Mouse (Mus musculus) stomach, embryonic 14.5 days (tissue): ENCODE measurements at regions not wholly inside any gene's neighbourhood (a gene's known extent, or its start where the extent isn't known, plus 50 kb on each side); places are given as distances from the start of the nearest gene placed in this dataset.
"Not testable (repeated sequence)": the region's sequence is repeated elsewhere in the genome, so short reads cannot be mapped to it uniquely, and the experiment has no call there.

Experiments
- ATAC-seq: fragments of 200-750 bp; cut with Nextera tagmentation; 2 replicates; pipeline ENCODE4 v1.8.0; 2017; ENCODE audit warnings: low read depth, moderate TSS enrichment; ENCODE audit not compliant: insufficient number of reproducible peaks, insufficient read depth, low FRiP score
- H3K27ac ChIP-seq: fragments of 300-500 bp; sonication (generic); 2 replicates; pipeline ENCODE4 v1.5.1; 2014; ENCODE audit warnings: mild to moderate bottlenecking, low read length, moderate library complexity, mixed read lengths
- H3K27me3 ChIP-seq: fragments of 300-500 bp; sonication (generic); 2 replicates; pipeline ENCODE4 v1.6.1; 2014; ENCODE audit warnings: low read length, control low read depth, mixed read lengths; ENCODE audit not compliant: control insufficient read depth, insufficient read depth
- H3K36me3 ChIP-seq: fragments of 300-500 bp; sonication (generic); 2 replicates; pipeline ENCODE4 v1.6.1; 2014; ENCODE audit warnings: mild to moderate bottlenecking, control low read depth, low read length, moderate library complexity, mixed read lengths; ENCODE audit not compliant: control insufficient read depth, insufficient read depth
- H3K4me1 ChIP-seq: fragments of 300-500 bp; sonication (generic); 2 replicates; pipeline ENCODE4 v1.6.1; 2014; ENCODE audit warnings: low read length, control low read depth, mixed read lengths; ENCODE audit not compliant: control insufficient read depth, insufficient read depth
- H3K4me2 ChIP-seq: fragments of 300-500 bp; sonication (generic); replicated peaks from 2 replicates; pipeline ENCODE4 v1.6.1; 2014; ENCODE audit warnings: low read depth, low read length, control low read depth
- H3K4me3 ChIP-seq: fragments of 300-500 bp; sonication (generic); 2 replicates; pipeline ENCODE4 v1.5.1; 2014; ENCODE audit warnings: low read depth, low read length, control low read depth
- H3K9ac ChIP-seq: fragments of 300-500 bp; sonication (generic); replicated peaks from 2 replicates; pipeline ENCODE4 v1.6.1; 2014; ENCODE audit warnings: low read depth, mild to moderate bottlenecking, control low read depth, low read length, moderate library complexity, mixed read lengths
- H3K9me3 ChIP-seq: fragments of 300-500 bp; sonication (generic); 2 replicates; pipeline ENCODE4 v1.6.1; 2016; ENCODE audit warnings: low read depth, low read length, control low read depth; ENCODE audit not compliant: control insufficient read depth
- WGBS: fragments of 180-500 bp; shearing (Covaris S2); extraction: QIAGEN DNeasy Blood & Tissue Kit; methylation state at CpG from one replicate; pipeline ENCODE4 v1.1.7; 2014; 5-methylcytosine and 5-hydroxymethylcytosine counted together

DNA sequence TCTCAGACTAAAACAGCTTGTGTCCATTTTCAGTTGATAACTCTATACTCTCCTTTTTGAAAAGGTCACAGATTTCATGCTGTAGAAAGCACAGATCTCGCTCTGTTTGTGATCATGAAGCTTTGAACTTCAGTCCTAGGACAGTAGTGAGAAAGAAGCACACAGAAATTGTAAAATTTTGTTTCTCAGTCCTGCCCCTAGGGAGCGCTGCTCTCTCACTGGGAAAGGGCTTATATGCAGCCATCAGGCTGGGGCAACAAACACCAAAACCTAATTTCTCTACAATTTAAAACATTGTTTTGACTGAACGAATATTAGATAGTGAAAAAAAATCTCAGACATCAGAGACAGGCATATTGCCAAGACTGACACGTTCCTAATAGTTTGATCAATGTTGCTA lies 534.7 kb upstream of the Olfr1507 start:
- H3K36me3 ChIP-seq, H3K9me3 ChIP-seq, ATAC-seq, H3K27me3 ChIP-seq, H3K9ac ChIP-seq, H3K4me3 ChIP-seq, H3K4me1 ChIP-seq, H3K4me2 ChIP-seq, H3K27ac ChIP-seq: not testable (repeated sequence)
- no CpG with 5 or more reads among the region's 4 CpGs for WGBS

DNA sequence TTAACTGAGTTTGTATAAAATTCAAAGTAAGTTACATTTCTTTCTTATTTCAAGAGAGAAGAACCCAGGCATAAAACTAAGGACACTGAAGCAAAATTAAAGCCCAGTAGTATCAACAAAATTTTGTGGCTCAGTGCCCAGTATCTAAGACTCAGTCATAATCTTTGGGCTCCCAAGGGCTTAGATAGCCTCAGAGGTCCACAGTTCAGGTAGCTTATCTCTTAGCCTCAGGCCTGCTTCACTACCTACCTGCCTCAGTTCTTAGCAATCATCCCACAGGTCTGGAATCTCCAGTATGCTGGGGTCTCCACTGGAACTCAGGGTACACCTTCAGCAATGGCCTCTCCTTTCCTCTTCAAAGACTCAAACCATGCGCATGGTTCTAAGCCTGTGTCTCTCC lies 531.4 kb upstream of the Olfr1507 start:
- not testable (repeated sequence) for H3K4me2 ChIP-seq, H3K4me1 ChIP-seq, H3K27ac ChIP-seq, H3K4me3 ChIP-seq, H3K27me3 ChIP-seq, H3K9me3 ChIP-seq, H3K36me3 ChIP-seq, H3K9ac ChIP-seq, ATAC-seq
- no CpG with 5 or more reads among the region's 1 CpGs for WGBS

DNA sequence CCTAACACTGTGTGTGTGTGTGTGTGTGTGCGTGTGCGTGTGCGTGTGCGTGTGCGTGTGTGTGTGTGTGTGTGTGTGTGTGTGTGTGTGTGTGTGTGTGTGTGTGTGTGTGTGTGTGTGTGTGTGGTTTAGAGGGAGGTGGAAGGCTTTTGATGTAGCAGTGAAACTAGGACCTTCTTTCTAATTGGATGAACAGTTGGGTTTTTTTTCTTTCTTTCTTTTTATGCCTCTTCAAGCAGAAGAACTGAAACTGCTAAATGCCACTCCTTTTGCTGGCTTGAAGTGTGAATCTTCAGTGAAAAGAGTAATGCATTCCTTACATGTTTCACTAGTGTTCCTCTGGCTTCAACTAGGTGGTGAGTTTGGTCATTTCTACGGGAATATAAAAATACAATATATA lies 524.6 kb upstream of the Olfr1507 start:
- not testable (repeated sequence) for H3K4me3 ChIP-seq, H3K36me3 ChIP-seq, H3K27me3 ChIP-seq, H3K27ac ChIP-seq, H3K9ac ChIP-seq, H3K4me2 ChIP-seq, H3K4me1 ChIP-seq, ATAC-seq, H3K9me3 ChIP-seq
- no CpG with 5 or more reads among the region's 6 CpGs for WGBS

GRCm38 (mm10) chr14:53007741-53008140 lies 512.2 kb upstream of the Olfr1507 start:
- no CpG with 5 or more reads among the region's 5 CpGs for whole genome bisulfite sequencing
- H3K4me1 ChIP-seq, H3K36me3 ChIP-seq, H3K27me3 ChIP-seq, H3K4me3 ChIP-seq, H3K9me3 ChIP-seq, H3K4me2 ChIP-seq, ATAC-seq, H3K9ac ChIP-seq, H3K27ac ChIP-seq: not testable (repeated sequence)

DNA sequence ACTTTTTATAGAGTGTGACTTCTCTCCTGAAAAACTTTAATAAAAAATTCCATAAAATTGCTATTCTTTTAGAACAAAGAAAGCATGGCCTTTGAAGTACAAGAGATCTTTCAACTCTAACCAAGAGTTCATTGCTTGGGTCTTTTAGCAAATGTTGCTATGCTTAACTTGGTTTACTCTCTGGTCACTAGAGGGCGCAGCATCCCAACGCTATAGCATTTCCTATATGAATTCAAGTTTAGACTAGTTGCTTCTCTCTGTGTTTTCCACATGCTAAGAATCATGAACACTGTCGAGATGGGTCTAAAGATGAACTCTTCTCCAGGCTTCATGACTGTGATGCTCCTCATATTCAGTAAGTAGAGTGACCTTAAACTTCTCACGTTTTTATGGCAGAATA lies 511.8 kb upstream of the Olfr1507 start:
- not testable (repeated sequence) for H3K27me3 ChIP-seq, H3K9ac ChIP-seq, H3K27ac ChIP-seq, H3K4me1 ChIP-seq, H3K36me3 ChIP-seq, H3K4me3 ChIP-seq, ATAC-seq, H3K9me3 ChIP-seq, H3K4me2 ChIP-seq
- WGBS: no CpG with 5 or more reads among the region's 4 CpGs

- H3K4me1 ChIP-seq: not testable (repeated sequence)
- 79% methylated on average over 1 of the region's 1 CpGs for WGBS
Observed at GRCm38 (mm10) chr14:53001289-53001688, 505.7 kb upstream of the Olfr1507 start.

DNA sequence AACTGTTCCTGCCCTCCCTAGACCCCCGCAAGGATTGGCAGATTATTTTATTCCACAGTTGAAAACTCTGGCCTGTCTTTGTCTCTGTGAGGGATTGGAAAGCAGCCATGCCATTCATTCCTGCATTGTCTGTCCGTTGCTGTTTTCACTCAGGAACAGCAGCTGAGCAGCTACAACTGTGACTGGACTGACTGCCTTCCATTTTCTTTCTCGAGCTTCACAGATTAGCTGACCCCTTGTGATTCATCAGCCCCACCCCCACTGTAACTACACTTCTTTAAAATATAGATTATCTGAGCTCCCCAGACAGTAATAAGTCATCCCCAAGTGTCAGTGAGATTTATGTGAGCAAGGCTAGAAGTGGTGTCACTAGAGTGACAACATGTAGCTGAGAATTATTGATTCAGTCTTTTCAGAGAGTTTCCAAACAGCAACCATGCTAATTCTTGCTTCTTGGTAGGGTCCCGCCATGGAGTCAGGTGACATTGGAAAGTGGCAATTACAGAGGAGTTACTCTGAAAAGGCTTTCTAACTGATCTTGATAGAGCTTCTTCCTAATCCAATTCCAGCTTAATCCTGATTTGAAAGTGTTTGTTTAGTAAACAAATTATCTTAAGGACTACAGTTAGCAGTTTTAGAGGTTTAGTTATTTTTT lies 496.7 kb upstream of the Olfr1507 start:
- not testable (repeated sequence) for H3K27me3 ChIP-seq, H3K4me2 ChIP-seq, H3K36me3 ChIP-seq, ATAC-seq, H3K27ac ChIP-seq, H3K4me3 ChIP-seq, H3K9me3 ChIP-seq, H3K9ac ChIP-seq, H3K4me1 ChIP-seq
- 56% methylated on average over 1 of the region's 4 CpGs for WGBS

More at GRCm38 (mm10) chr14:53001289-53001688, 505.7 kb upstream of the Olfr1507 start:
- not testable (repeated sequence) for H3K27me3 ChIP-seq, H3K27ac ChIP-seq, H3K4me3 ChIP-seq, ATAC-seq, H3K36me3 ChIP-seq, H3K9me3 ChIP-seq, H3K4me2 ChIP-seq, H3K9ac ChIP-seq

GRCm38 (mm10) chr14:52991328-52991665 lies 495.7 kb upstream of the Olfr1507 start:
- H3K27me3 ChIP-seq: not testable (repeated sequence)

DNA sequence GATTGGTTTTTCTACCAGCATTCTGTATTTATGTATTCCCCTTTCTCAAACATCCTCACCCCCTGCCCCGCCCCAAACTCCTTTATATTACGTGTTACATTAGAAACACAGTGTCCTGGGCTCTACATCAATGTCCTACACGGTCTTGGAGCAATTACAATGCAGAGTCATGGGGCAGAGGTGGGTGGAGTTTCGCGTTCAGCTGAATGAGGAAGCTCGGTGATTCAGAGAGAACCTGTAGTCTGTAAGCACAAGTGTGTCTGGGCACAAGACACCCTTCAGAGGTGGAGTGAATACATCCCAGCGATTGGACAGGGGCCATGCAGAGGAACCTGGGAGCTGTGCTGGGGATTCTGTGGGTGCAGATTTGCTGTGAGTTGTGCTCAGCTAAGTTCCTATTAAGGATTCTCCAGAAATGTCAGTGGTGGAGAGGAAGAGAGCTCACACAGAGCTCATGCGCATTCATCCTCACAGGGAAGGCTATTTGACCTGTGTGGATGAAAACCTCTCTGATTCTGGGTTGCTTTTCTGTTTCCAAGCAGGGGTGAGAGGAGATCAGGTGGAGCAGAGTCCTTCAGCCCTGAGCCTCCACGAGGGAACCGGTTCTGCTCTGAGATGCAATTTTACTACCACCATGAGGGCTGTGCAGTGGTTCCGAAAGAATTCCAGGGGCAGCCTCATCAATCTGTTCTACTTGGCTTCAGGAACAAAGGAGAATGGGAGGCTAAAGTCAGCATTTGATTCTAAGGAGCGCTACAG lies 495.2 kb upstream of the Olfr1507 start:
- not testable (repeated sequence) for H3K4me1 ChIP-seq, H3K4me3 ChIP-seq, ATAC-seq, H3K9ac ChIP-seq, H3K36me3 ChIP-seq, H3K9me3 ChIP-seq, H3K27ac ChIP-seq, H3K27me3 ChIP-seq, H3K4me2 ChIP-seq
- no CpG with 5 or more reads among the region's 12 CpGs for WGBS

More at GRCm38 (mm10) chr14:52991328-52991665, 495.7 kb upstream of the Olfr1507 start:
- not testable (repeated sequence) for H3K27ac ChIP-seq, H3K9me3 ChIP-seq, H3K9ac ChIP-seq, H3K4me2 ChIP-seq, H3K36me3 ChIP-seq, ATAC-seq, H3K4me3 ChIP-seq, H3K4me1 ChIP-seq
- WGBS: no CpG with 5 or more reads among the region's 3 CpGs
